Mouse (Mus musculus): ENCODE results near the gene Dusp16. TPM values are rescaled to one million over a fixed set of nuclear protein-coding genes. Genes with fewer than 3 reads are reported as not detected.

The Dusp16 gene
- polyA plus RNA-seq, 1 experiment from 2014 or later, result 5.3 TPM

- Histone ChIP-seq H3K36me3 (replicated peaks; ENCODE audit: insufficient read depth, low read length) (no peaks in the 10 kb centered on the region), H3K9ac (replicated peaks) (no peak overlapping the region), H3K4me3 (ENCODE audit: low read depth, low read length) (no peak overlapping the region), H3K4me1 (ENCODE audit: insufficient read depth) (peaks cover 7% of the 10 kb centered on the region), H3K9me3 (ENCODE audit: low read length) (no peaks in the 10 kb centered on the region), H3K27me3 (ENCODE audit: insufficient read depth, low read length) (no peaks in the 10 kb centered on the region), H3K27ac (ENCODE audit: low read depth) (no peak overlapping the region), H3K4me2 (ENCODE audit: low read depth, low read length) (no peak overlapping the region)
- TF ChIP-seq EP300 (IDR thresholded peaks at IDR 0.05; ENCODE audit: low read depth) (no peak), CTCF (IDR thresholded peaks at IDR 0.05; ENCODE audit: low read depth) (no peak)
- WGBS (ENCODE audit: insufficient replicate concordance), result 89% methylated on average over 7 of the region's 7 CpGs
- no peak for DNase-seq
- ATAC-seq, result no peak
These were observed 9.5 kb downstream of the Dusp16 start for GRCm38 (mm10) chr6:134782900-134783299.

DNA sequence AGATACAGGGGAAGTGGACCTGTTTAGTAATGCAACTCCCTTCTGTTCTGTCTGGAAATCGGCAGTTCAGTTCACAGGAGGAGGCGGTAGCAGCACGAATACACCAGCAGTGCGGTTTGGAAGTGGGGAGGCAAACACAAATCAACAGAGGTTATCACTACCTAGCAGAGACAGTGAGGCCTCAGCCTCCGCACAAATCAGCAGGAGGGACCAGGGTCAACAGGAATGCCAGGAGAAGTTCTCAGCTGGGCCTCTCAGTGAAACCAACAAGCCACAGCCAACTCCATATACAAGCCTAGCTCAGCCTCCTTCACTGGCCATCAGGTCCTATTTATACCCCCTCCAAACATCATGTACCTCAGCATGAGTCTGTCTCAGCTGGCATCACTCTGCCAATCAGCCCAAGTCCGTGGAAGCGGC is 10.9 kb downstream of the Dusp16 start:
- H3K9ac ChIP-seq (replicated peaks), result no peak overlapping the region
- peaks cover 7% of the 10 kb centered on the region; the same call in 1 of the 2 replicates for H3K4me1 ChIP-seq (ENCODE audit: insufficient read depth)
- no peaks in the 10 kb centered on the region for H3K9me3 ChIP-seq (ENCODE audit: low read length)
- no peak overlapping the region for H3K4me3 ChIP-seq (ENCODE audit: low read depth, low read length)
- H3K27me3 ChIP-seq (ENCODE audit: insufficient read depth, low read length), result no peaks in the 10 kb centered on the region
- ATAC-seq, result peak; percentile 72
- H3K36me3 ChIP-seq (replicated peaks; ENCODE audit: insufficient read depth, low read length), result peaks cover 4% of the 10 kb centered on the region; the same call in 1 of the 2 replicates
- no peak for DNase-seq
- TF ChIP-seq CTCF (IDR thresholded peaks at IDR 0.05; ENCODE audit: low read depth) (no peak), EP300 (IDR thresholded peaks at IDR 0.05; ENCODE audit: low read depth) (no peak)
- H3K27ac ChIP-seq (ENCODE audit: low read depth), result no peak overlapping the region
- H3K4me2 ChIP-seq (ENCODE audit: low read depth, low read length), result no peak overlapping the region
- WGBS (ENCODE audit: insufficient replicate concordance), result 48% methylated on average over 7 of the region's 7 CpGs

- H3K27ac ChIP-seq (ENCODE audit: low read depth), result no peak overlapping the region
- H3K4me2 ChIP-seq (ENCODE audit: low read depth, low read length), result no peak overlapping the region
- DNase-seq (no peak), ATAC-seq (no peak)
- WGBS (ENCODE audit: insufficient replicate concordance), result 73% methylated on average over 2 of the region's 2 CpGs
- no peaks in the 10 kb centered on the region for H3K9me3 ChIP-seq (ENCODE audit: low read length)
- no peak overlapping the region for H3K4me3 ChIP-seq (ENCODE audit: low read depth, low read length)
- H3K36me3 ChIP-seq (replicated peaks; ENCODE audit: insufficient read depth, low read length), result peaks cover 4% of the 10 kb centered on the region; the same call in 1 of the 2 replicates
- TF ChIP-seq CTCF (IDR thresholded peaks at IDR 0.05; ENCODE audit: low read depth), result peak; percentile 57
- TF ChIP-seq EP300 (IDR thresholded peaks at IDR 0.05; ENCODE audit: low read depth), result no peak
- H3K9ac ChIP-seq (replicated peaks), result no peak overlapping the region
- peaks cover 7% of the 10 kb centered on the region; the same call in 1 of the 2 replicates for H3K4me1 ChIP-seq (ENCODE audit: insufficient read depth)
- H3K27me3 ChIP-seq (ENCODE audit: insufficient read depth, low read length), result no peaks in the 10 kb centered on the region
These were observed 12.4 kb downstream of the Dusp16 start for GRCm38 (mm10) chr6:134780024-134780423.

- H3K4me3 ChIP-seq (ENCODE audit: low read depth, low read length), result no peak overlapping the region
- H3K4me1 ChIP-seq (ENCODE audit: insufficient read depth), result peaks cover 6% of the 10 kb centered on the region
- peak; percentile 50 for DNase-seq
- H3K36me3 ChIP-seq (replicated peaks; ENCODE audit: insufficient read depth, low read length), result peaks cover 4% of the 10 kb centered on the region; the same call in 1 of the 2 replicates
- no peak overlapping the region for H3K9ac ChIP-seq (replicated peaks)
- ATAC-seq, result peak; percentile 84
- no peak for TF ChIP-seq CTCF (IDR thresholded peaks at IDR 0.05; ENCODE audit: low read depth)
- TF ChIP-seq EP300 (IDR thresholded peaks at IDR 0.05; ENCODE audit: low read depth), result no peak
- peak overlapping the region; percentile 26; the same call in 1 of the 2 replicates for H3K27ac ChIP-seq (ENCODE audit: low read depth)
- H3K4me2 ChIP-seq (ENCODE audit: low read depth, low read length), result no peak overlapping the region; the same call in 1 of the 2 replicates
- no peaks in the 10 kb centered on the region for H3K9me3 ChIP-seq (ENCODE audit: low read length)
- H3K27me3 ChIP-seq (ENCODE audit: insufficient read depth, low read length), result no peaks in the 10 kb centered on the region
- 53% methylated on average over 3 of the region's 3 CpGs for WGBS (ENCODE audit: insufficient replicate concordance)
These were observed 18.5 kb downstream of the Dusp16 start for GRCm38 (mm10) chr6:134773961-134774360.

DNA sequence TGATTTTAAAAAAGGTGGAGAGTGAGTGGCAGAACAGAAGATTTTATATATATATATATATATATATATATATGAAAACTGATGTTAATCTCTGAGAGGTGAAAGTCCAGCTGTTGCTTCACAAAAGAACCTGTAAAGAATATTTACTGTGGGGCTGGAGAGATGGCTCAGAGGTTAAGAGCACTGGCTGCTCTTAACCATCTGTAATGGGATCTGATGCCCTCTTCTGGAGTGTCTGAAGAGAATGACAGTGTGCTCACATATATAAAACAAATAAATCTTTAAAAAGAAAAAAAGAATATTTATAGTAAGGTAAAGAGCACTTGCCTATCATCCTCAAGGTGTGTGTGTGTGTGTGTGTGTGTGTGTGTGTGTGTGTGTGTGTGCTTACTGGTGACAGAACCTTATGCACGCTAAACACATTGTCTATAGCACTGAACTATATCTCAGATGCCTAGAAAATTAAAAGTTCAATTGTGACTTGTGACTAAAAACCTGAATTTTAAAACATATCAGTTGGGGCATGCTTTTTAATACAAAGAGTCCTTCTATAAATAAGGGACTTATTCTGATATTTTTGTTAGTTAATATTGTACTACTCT is 19.0 kb downstream of the Dusp16 start:
- Histone ChIP-seq H3K4me2 (ENCODE audit: low read depth, low read length) (peak overlapping the region; percentile 15; the same call in 1 of the 2 replicates), H3K9ac (replicated peaks) (no peak overlapping the region), H3K4me3 (ENCODE audit: low read depth, low read length) (no peak overlapping the region), H3K36me3 (replicated peaks; ENCODE audit: insufficient read depth, low read length) (peaks cover 4% of the 10 kb centered on the region; the same call in 1 of the 2 replicates), H3K4me1 (ENCODE audit: insufficient read depth) (peaks cover 6% of the 10 kb centered on the region), H3K27me3 (ENCODE audit: insufficient read depth, low read length) (no peaks in the 10 kb centered on the region), H3K27ac (ENCODE audit: low read depth) (no peak overlapping the region), H3K9me3 (ENCODE audit: low read length) (no peaks in the 10 kb centered on the region)
- WGBS (ENCODE audit: insufficient replicate concordance), result 83% methylated on average over 1 of the region's 1 CpGs
- ATAC-seq (no peak), DNase-seq (no peak)
- no peak for TF ChIP-seq EP300 (IDR thresholded peaks at IDR 0.05; ENCODE audit: low read depth)
- TF ChIP-seq CTCF (IDR thresholded peaks at IDR 0.05; ENCODE audit: low read depth), result peak; percentile 11; the same call in 1 of the 2 replicates

DNA sequence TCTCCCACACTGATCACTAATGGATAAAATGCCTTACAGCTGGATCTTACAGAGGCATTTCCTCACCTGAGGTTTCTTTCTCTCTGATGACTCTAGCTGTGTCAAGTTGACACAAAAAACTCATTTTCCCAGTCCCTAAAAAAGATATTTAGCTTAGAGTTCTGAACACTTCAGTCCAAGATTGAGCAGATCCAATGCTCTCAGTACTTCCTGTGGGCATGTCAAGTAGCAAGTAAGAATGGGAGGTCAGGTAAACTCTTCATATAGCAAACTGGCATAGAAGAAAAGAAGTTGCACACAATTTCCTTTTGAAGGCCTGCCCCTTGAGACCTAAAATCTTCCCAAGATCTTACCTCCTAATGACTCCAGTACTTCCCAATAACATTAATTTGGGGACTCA is 22.1 kb downstream of the Dusp16 start:
- ATAC-seq, result no peak
- H3K36me3 ChIP-seq (replicated peaks; ENCODE audit: insufficient read depth, low read length), result no peaks in the 10 kb centered on the region
- DNase-seq, result no peak

More for the DNA sequence above, 22.1 kb downstream of the Dusp16 start:
- no peak for TF ChIP-seq CTCF (IDR thresholded peaks at IDR 0.05; ENCODE audit: low read depth)
- Histone ChIP-seq H3K9ac (replicated peaks) (no peak overlapping the region), H3K4me1 (ENCODE audit: insufficient read depth) (peaks cover 6% of the 10 kb centered on the region), H3K27me3 (ENCODE audit: insufficient read depth, low read length) (no peaks in the 10 kb centered on the region), H3K4me2 (ENCODE audit: low read depth, low read length) (no peak overlapping the region), H3K27ac (ENCODE audit: low read depth) (no peak overlapping the region), H3K4me3 (ENCODE audit: low read depth, low read length) (no peak overlapping the region), H3K9me3 (ENCODE audit: low read length) (no peaks in the 10 kb centered on the region)

All from liver, postnatal 0 days (tissue).